Mouse (Mus musculus) liver, postnatal 0 days (tissue): ENCODE results near the gene Aff4.

Experiments used
- CTCF ChIP-seq: sonication (generic); IDR thresholded peaks from 2 replicates; pipeline ENCODE4 v1.5.1; 2016; ENCODE audit warnings: antibody characterized with exemption, low read depth
- EP300 ChIP-seq: IDR thresholded peaks from 2 replicates; pipeline ENCODE4 v1.6.1; 2016; ENCODE audit warnings: antibody characterized with exemption, low read depth, mild to moderate bottlenecking

DNA sequence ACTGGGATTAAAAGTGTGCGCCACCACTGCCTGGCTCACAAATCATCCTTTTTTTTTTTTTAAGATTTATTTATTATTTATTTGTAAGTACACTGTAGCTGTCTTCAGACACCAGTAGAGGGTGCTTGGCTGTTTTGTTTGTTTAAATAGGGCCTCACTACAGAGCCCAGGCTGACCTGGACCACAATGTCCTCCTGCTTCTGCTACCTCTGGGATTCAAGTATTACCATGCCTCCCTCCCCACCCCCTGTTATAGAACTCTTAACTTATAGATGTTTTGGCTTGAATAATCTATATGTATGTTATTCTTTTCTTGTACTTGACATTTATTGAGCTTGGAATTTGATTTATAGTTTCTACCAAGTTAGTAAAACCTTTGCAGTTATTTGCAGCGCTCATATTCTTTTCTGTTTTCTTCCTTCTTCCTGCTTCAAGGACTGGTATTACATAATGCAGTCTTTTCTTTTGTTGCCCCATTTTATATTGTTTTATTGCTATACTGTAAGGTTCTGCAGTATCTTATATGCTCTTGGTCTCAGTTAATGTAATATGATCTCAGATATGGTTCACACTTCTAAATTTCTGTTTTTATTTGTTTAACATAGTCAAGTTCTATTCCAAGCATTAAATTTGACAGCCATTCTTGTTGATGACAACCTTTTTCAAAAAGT, 33.3 kb downstream of the Aff4 start:
- TF ChIP-seq CTCF (no peak), EP300 (no peak)
